Mouse (Mus musculus) liver, embryonic 14.5 days (tissue): ENCODE data around the gene Sgcd. TPM values are rescaled to one million over a fixed set of nuclear protein-coding genes. Genes with fewer than 3 reads are reported as not detected.

Experiments
- ATAC-seq: fragments of 200-750 bp; cut with Nextera tagmentation; 2 replicates; pipeline ENCODE4 v1.8.0; 2017; ENCODE audit warnings: moderate number of reproducible peaks, mild to moderate bottlenecking, moderate library complexity; ENCODE audit not compliant: insufficient read depth
- DNase-seq, 3 experiments: peaks; one replicate each; pipeline ENCODE4 v3.0.0-alpha.2; 2012 to 2013; ENCODE audit warnings: low read depth in 3 of 3, low spot score in 3 of 3
- H3K27ac ChIP-seq: fragments of 300-500 bp; sonication (generic); 2 replicates; pipeline ENCODE4 v1.5.1; 2014; ENCODE audit warnings: moderate library complexity, mild to moderate bottlenecking, control low read depth, inconsistent platforms
- H3K27me3 ChIP-seq: fragments of 300-500 bp; sonication (generic); 2 replicates; pipeline ENCODE4 v1.6.1; 2014; ENCODE audit warnings: mild to moderate bottlenecking, low read length, moderate library complexity; ENCODE audit not compliant: control insufficient read depth, insufficient read depth
- H3K36me3 ChIP-seq: fragments of 300-500 bp; sonication (generic); replicated peaks from 2 replicates; pipeline ENCODE4 v1.6.1; 2014; ENCODE audit warnings: low read depth; ENCODE audit not compliant: control insufficient read depth, insufficient read depth
- H3K4me1 ChIP-seq, 2 experiments: fragments of 200-500 bp in 1 of 2; fragments of 300-500 bp in 1 of 2; sonication (generic) in 1 of 2; replicated peaks; 2 replicates each; pipeline ENCODE4 v1.6.1; 2012 to 2014; ENCODE audit warnings: antibody characterized with exemption in 1 of 2, inconsistent platforms in 1 of 2, low read length in 1 of 2; ENCODE audit not compliant: control insufficient read depth in 2 of 2, insufficient read depth in 2 of 2
- H3K4me2 ChIP-seq: fragments of 300-500 bp; sonication (generic); 2 replicates; pipeline ENCODE4 v1.6.1; 2014; ENCODE audit warnings: low read depth, mild to moderate bottlenecking, control low read depth, moderate library complexity
- H3K4me3 ChIP-seq, 2 experiments: fragments of 200-500 bp in 1 of 2; fragments of 300-500 bp in 1 of 2; sonication (generic) in 1 of 2; 2 replicates each; pipeline ENCODE4 v1.5.1; 2012 to 2014; ENCODE audit warnings: low read depth in 2 of 2, low read length in 2 of 2, mild to moderate bottlenecking in 2 of 2, control low read depth in 1 of 2, inconsistent platforms in 1 of 2, moderate library complexity in 1 of 2; ENCODE audit not compliant: insufficient read depth in 1 of 2
- H3K9ac ChIP-seq: fragments of 300-500 bp; sonication (generic); replicated peaks from 2 replicates; pipeline ENCODE4 v1.6.1; 2014; ENCODE audit warnings: mild to moderate bottlenecking, control low read depth, moderate library complexity
- H3K9me3 ChIP-seq: fragments of 300-500 bp; sonication (generic); 2 replicates; pipeline ENCODE4 v1.6.1; 2016; ENCODE audit warnings: low read length, mixed read lengths; ENCODE audit not compliant: control insufficient read depth
- CTCF ChIP-seq: IDR thresholded peaks from 2 replicates; pipeline ENCODE4 v1.5.1; 2016; ENCODE audit warnings: antibody characterized with exemption, low read depth, control low read depth
- EP300 ChIP-seq: IDR thresholded peaks from 2 replicates; pipeline ENCODE4 v1.6.1; 2016; ENCODE audit warnings: antibody characterized with exemption, low read depth
- WGBS: fragments of 180-500 bp; shearing (Covaris S2); extraction: QIAGEN DNeasy Blood & Tissue Kit; methylation state at CpG from one replicate; pipeline ENCODE4 v1.1.7; 2014; ENCODE audit not compliant: insufficient replicate concordance; 5-methylcytosine and 5-hydroxymethylcytosine counted together
- polyA plus RNA-seq, 2 experiments: library from polyadenylated mRNA; depleted of rRNA in 1 of 2; stranded (reverse) in 1 of 2; unstranded in 1 of 2; fragments of >200 nt; fragmentation: Nextera tagmentation in 1 of 2; extraction: Ambion mirVana in 1 of 2; gene quantifications; 2 replicates each; pipeline versions ENCODE4 v1.2.1 to v1.2.3; 2012 to 2014

Gene Sgcd
- polyA plus RNA-seq, 2 experiments = 0.04 to 0.08 TPM

GRCm38 (mm10) chr11:47645911-47646310 lies 342.9 kb downstream of the Sgcd start:
- ATAC-seq = no peak
- H3K9ac ChIP-seq = no peak overlapping the region
- no peak overlapping the region for H3K4me3 ChIP-seq
- H3K4me1 ChIP-seq = no peaks in the 10 kb centered on the region
- no peaks in the 10 kb centered on the region for H3K9me3 ChIP-seq
- H3K27ac ChIP-seq = no peak overlapping the region
- H3K27me3 ChIP-seq = no peaks in the 10 kb centered on the region
- no peak overlapping the region for H3K4me2 ChIP-seq
- H3K36me3 ChIP-seq = no peaks in the 10 kb centered on the region
- no peak for DNase-seq
- TF ChIP-seq EP300 = no peak

- Histone ChIP-seq H3K9ac (no peak overlapping the region), H3K4me3 (no peak overlapping the region), H3K27ac (no peak overlapping the region), H3K4me1 (no peaks in the 10 kb centered on the region), H3K27me3 (no peaks in the 10 kb centered on the region), H3K36me3 (no peaks in the 10 kb centered on the region), H3K4me2 (no peak overlapping the region), H3K9me3 (no peaks in the 10 kb centered on the region)
- TF ChIP-seq EP300 = no peak
- DNase-seq (no peak), ATAC-seq (no peak)
- 41% methylated on average over 2 of the region's 2 CpGs for WGBS
These were observed 347.1 kb downstream of the Sgcd start for GRCm38 (mm10) chr11:47641567-47642259.

- H3K4me3 ChIP-seq = no peak overlapping the region
- H3K4me1 ChIP-seq = no peaks in the 10 kb centered on the region
- no peaks in the 10 kb centered on the region for H3K36me3 ChIP-seq
- no peak overlapping the region for H3K4me2 ChIP-seq
- DNase-seq = no peak
- no peak for ATAC-seq
- H3K27me3 ChIP-seq = no peaks in the 10 kb centered on the region
- H3K9me3 ChIP-seq = no peaks in the 10 kb centered on the region
- 24% methylated on average over 1 of the region's 1 CpGs for WGBS
- no peak overlapping the region for H3K27ac ChIP-seq
- H3K9ac ChIP-seq = no peak overlapping the region
- no peak for TF ChIP-seq EP300
- TF ChIP-seq CTCF = no peak
These were observed 348.2 kb downstream of the Sgcd start for GRCm38 (mm10) chr11:47640556-47640955.

GRCm38 (mm10) chr11:47630186-47630585 lies 358.6 kb downstream of the Sgcd start:
- Histone ChIP-seq H3K4me2 (no peak overlapping the region), H3K4me3 (no peak overlapping the region), H3K36me3 (no peaks in the 10 kb centered on the region), H3K9ac (no peak overlapping the region), H3K9me3 (no peaks in the 10 kb centered on the region), H3K27me3 (no peaks in the 10 kb centered on the region), H3K27ac (no peak overlapping the region), H3K4me1 (no peaks in the 10 kb centered on the region)
- DNase-seq (no peak), ATAC-seq (no peak)
- TF ChIP-seq CTCF (no peak), EP300 (no peak)
- 69% methylated on average over 2 of the region's 2 CpGs for WGBS

GRCm38 (mm10) chr11:47609892-47610291 lies 378.9 kb downstream of the Sgcd start:
- DNase-seq (no peak), ATAC-seq (no peak)
- TF ChIP-seq EP300 (no peak), CTCF (no peak)
- 51% methylated on average over 4 of the region's 4 CpGs for WGBS
- Histone ChIP-seq H3K9me3 (no peaks in the 10 kb centered on the region), H3K27me3 (no peaks in the 10 kb centered on the region), H3K9ac (no peak overlapping the region), H3K4me1 (no peaks in the 10 kb centered on the region), H3K27ac (no peak overlapping the region), H3K4me3 (no peak overlapping the region), H3K36me3 (no peaks in the 10 kb centered on the region), H3K4me2 (no peak overlapping the region)

GRCm38 (mm10) chr11:47574635-47575034 lies 414.1 kb downstream of the Sgcd start:
- 51% methylated on average over 4 of the region's 4 CpGs for WGBS
- TF ChIP-seq EP300 (no peak), CTCF (no peak)
- H3K4me2 ChIP-seq = no peak overlapping the region
- no peaks in the 10 kb centered on the region for H3K36me3 ChIP-seq
- H3K4me1 ChIP-seq = no peaks in the 10 kb centered on the region
- ATAC-seq (no peak), DNase-seq (no peak)
- H3K9ac ChIP-seq = no peak overlapping the region
- no peaks in the 10 kb centered on the region for H3K27me3 ChIP-seq
- H3K27ac ChIP-seq = no peak overlapping the region
- no peaks in the 10 kb centered on the region for H3K9me3 ChIP-seq
- H3K4me3 ChIP-seq = no peak overlapping the region
